Mouse (Mus musculus): ENCODE measurements around the gene Olfr54. TPM values are rescaled to one million over a fixed set of nuclear protein-coding genes. Genes with fewer than 3 reads are reported as not detected.
"Not testable (repeated sequence)": the region's sequence is repeated elsewhere in the genome, so short reads cannot be mapped to it uniquely, and the experiment has no call there.

The Olfr54 gene
- polyA plus RNA-seq, 1 experiment from 2014 or later: not detected

- no peaks in the 10 kb centered on the region for H3K27me3 ChIP-seq
- no peaks in the 10 kb centered on the region for H3K4me1 ChIP-seq (replicated peaks)
- WGBS: 88% methylated on average over 2 of the region's 2 CpGs
- H3K4me3 ChIP-seq: no peak overlapping the region
- H3K9me3 ChIP-seq: no peaks in the 10 kb centered on the region
- no peaks in the 10 kb centered on the region for H3K36me3 ChIP-seq
- no peak overlapping the region for H3K4me2 ChIP-seq
- H3K27ac ChIP-seq: no peak overlapping the region
- no peak overlapping the region for H3K9ac ChIP-seq
- ATAC-seq (ENCODE audit: low FRiP score): no peak
These were observed 21.9 kb downstream of the Olfr54 start for GRCm38 (mm10) chr11:51035951-51036350.

GRCm38 (mm10) chr11:51044776-51045175, 30.7 kb downstream of the Olfr54 start:
- H3K27me3 ChIP-seq; H3K9ac ChIP-seq; H3K9me3 ChIP-seq; H3K4me2 ChIP-seq; H3K4me3 ChIP-seq; H3K4me1 ChIP-seq (replicated peaks); ATAC-seq (ENCODE audit: low FRiP score); H3K27ac ChIP-seq; H3K36me3 ChIP-seq: not testable (repeated sequence)
- 69% methylated on average over 3 of the region's 3 CpGs for WGBS

GRCm38 (mm10) chr11:51047809-51048208, 33.8 kb downstream of the Olfr54 start, which contains the start of gene Olfr1375:
Olfr1375 (plus strand) TSS chr11:51048109.
- not testable (repeated sequence) for ATAC-seq (ENCODE audit: low FRiP score); H3K9me3 ChIP-seq
- WGBS: 73% methylated on average over 3 of the region's 3 CpGs

GRCm38 (mm10) chr11:51051678-51052077, 37.6 kb downstream of the Olfr54 start:
- H3K4me3 ChIP-seq: no peak overlapping the region
- H3K36me3 ChIP-seq: no peaks in the 10 kb centered on the region
- no peaks in the 10 kb centered on the region for H3K27me3 ChIP-seq
- no peak overlapping the region for H3K4me2 ChIP-seq
- no peak overlapping the region for H3K27ac ChIP-seq
- no peak overlapping the region for H3K9ac ChIP-seq
- H3K9me3 ChIP-seq: no peaks in the 10 kb centered on the region
- H3K4me1 ChIP-seq (replicated peaks): no peaks in the 10 kb centered on the region
- 60% methylated on average over 2 of the region's 2 CpGs for WGBS
- no peak for ATAC-seq (ENCODE audit: low FRiP score)

More at GRCm38 (mm10) chr11:51047809-51048208, 33.8 kb downstream of the Olfr54 start, which contains the start of gene Olfr1375:
- H3K4me3 ChIP-seq; H3K36me3 ChIP-seq; H3K4me1 ChIP-seq (replicated peaks); H3K27ac ChIP-seq; H3K27me3 ChIP-seq; H3K9ac ChIP-seq; H3K4me2 ChIP-seq: not testable (repeated sequence)

GRCm38 (mm10) chr11:51053230-51053629, 39.2 kb downstream of the Olfr54 start:
- Histone ChIP-seq H3K4me1 (replicated peaks) (no peaks in the 10 kb centered on the region), H3K4me3 (no peak overlapping the region), H3K4me2 (no peak overlapping the region), H3K27ac (no peak overlapping the region), H3K9ac (no peak overlapping the region), H3K27me3 (no peaks in the 10 kb centered on the region), H3K9me3 (no peaks in the 10 kb centered on the region), H3K36me3 (no peaks in the 10 kb centered on the region)
- 54% methylated on average over 3 of the region's 3 CpGs for WGBS
- ATAC-seq (ENCODE audit: low FRiP score): no peak

- Histone ChIP-seq H3K27me3 (no peaks in the 10 kb centered on the region), H3K4me1 (replicated peaks) (peaks cover 18% of the 10 kb centered on the region), H3K36me3 (peaks cover 31% of the 10 kb centered on the region), H3K4me3 (peak within 1 kb of the TSS; percentile 75), H3K4me2 (peak within 1 kb of the TSS; percentile 77), H3K9ac (peak within 1 kb of the TSS; percentile 82), H3K27ac (0 out of 2 replicates have a peak within 1 kb of the TSS, but pooled peaks have one; percentile 46), H3K9me3 (no peaks in the 10 kb centered on the region)
- under 1% methylated on average over 32 of the region's 32 CpGs for WGBS
- peak; percentile 93 for ATAC-seq (ENCODE audit: low FRiP score)
These were observed 45.1 kb downstream of the Olfr54 start, which contains the start of gene Zfp354a for GRCm38 (mm10) chr11:51059151-51059571. Zfp354a (plus strand) TSS chr11:51059257.

- no peaks in the 10 kb centered on the region for H3K27me3 ChIP-seq
- 17% methylated on average over 14 of the region's 14 CpGs for WGBS
- peak overlapping the region; percentile 75 for H3K4me3 ChIP-seq
- H3K4me2 ChIP-seq: peak overlapping the region; percentile 77
- no peak for ATAC-seq (ENCODE audit: low FRiP score)
- H3K9ac ChIP-seq: peak overlapping the region; percentile 82
- peaks cover 36% of the 10 kb centered on the region for H3K36me3 ChIP-seq
- peaks cover 18% of the 10 kb centered on the region for H3K4me1 ChIP-seq (replicated peaks)
- no peaks in the 10 kb centered on the region for H3K9me3 ChIP-seq
- 0 out of 2 replicates have a peak overlapping the region, but pooled peaks have one; percentile 46 for H3K27ac ChIP-seq
These were observed 45.6 kb downstream of the Olfr54 start for GRCm38 (mm10) chr11:51059640-51060039.

GRCm38 (mm10) chr11:51060981-51061380, 46.9 kb downstream of the Olfr54 start:
- Histone ChIP-seq H3K9ac (no peak overlapping the region), H3K27me3 (no peaks in the 10 kb centered on the region), H3K36me3 (peaks cover 49% of the 10 kb centered on the region), H3K4me3 (no peak overlapping the region), H3K4me1 (replicated peaks) (peaks cover 18% of the 10 kb centered on the region), H3K4me2 (no peak overlapping the region), H3K9me3 (no peaks in the 10 kb centered on the region), H3K27ac (no peak overlapping the region)
- ATAC-seq (ENCODE audit: low FRiP score): no peak
- WGBS: 96% methylated on average over 6 of the region's 6 CpGs

- H3K9me3 ChIP-seq: no peaks in the 10 kb centered on the region
- no peak overlapping the region for H3K27ac ChIP-seq
- H3K9ac ChIP-seq: no peak overlapping the region
- no peak overlapping the region for H3K4me2 ChIP-seq
- H3K27me3 ChIP-seq: no peaks in the 10 kb centered on the region
- H3K36me3 ChIP-seq: peaks cover 72% of the 10 kb centered on the region
- peaks cover 18% of the 10 kb centered on the region for H3K4me1 ChIP-seq (replicated peaks)
- H3K4me3 ChIP-seq: no peak overlapping the region
- no peak for ATAC-seq (ENCODE audit: low FRiP score)
- 94% methylated on average over 7 of the region's 7 CpGs for WGBS
These were observed 49.2 kb downstream of the Olfr54 start for GRCm38 (mm10) chr11:51063276-51063675.

GRCm38 (mm10) chr11:51063841-51064240, 49.8 kb downstream of the Olfr54 start:
- H3K4me2 ChIP-seq: no peak overlapping the region
- peaks cover 78% of the 10 kb centered on the region for H3K36me3 ChIP-seq
- no peak overlapping the region for H3K4me3 ChIP-seq
- H3K27ac ChIP-seq: no peak overlapping the region
- peaks cover 18% of the 10 kb centered on the region for H3K4me1 ChIP-seq (replicated peaks)
- H3K9ac ChIP-seq: no peak overlapping the region
- WGBS: 96% methylated on average over 8 of the region's 8 CpGs
- H3K9me3 ChIP-seq: no peaks in the 10 kb centered on the region
- H3K27me3 ChIP-seq: no peaks in the 10 kb centered on the region
- no peak for ATAC-seq (ENCODE audit: low FRiP score)

Other genes with a start within 250 kb of the Olfr54 start
- 53.1 and 55.6 TPM in 2 replicates for gene Zfp354c, start 186.5 kb upstream of the Olfr54 start, polyA plus RNA-seq (2015; fragmentation: Nextera tagmentation; extraction: Ambion mirVana)
- gene Zfp879, start 172.7 kb upstream of the Olfr54 start, polyA plus RNA-seq (2015; fragmentation: Nextera tagmentation; extraction: Ambion mirVana): 0.86 and 1.5 TPM in 2 replicates
- gene Grm6, start 163.6 kb upstream of the Olfr54 start, polyA plus RNA-seq (2015; fragmentation: Nextera tagmentation; extraction: Ambion mirVana): not detected in 2 replicates
- gene Zfp454, start 126.6 kb upstream of the Olfr54 start, polyA plus RNA-seq (2015; fragmentation: Nextera tagmentation; extraction: Ambion mirVana): 13.2 and 13.3 TPM in 2 replicates
- gene Zfp2, start 98.1 kb upstream of the Olfr54 start, polyA plus RNA-seq (2015; fragmentation: Nextera tagmentation; extraction: Ambion mirVana): 44.6 and 46.2 TPM in 2 replicates
- 3.4 and 4.3 TPM in 2 replicates for gene Zfp354b, start 82.6 kb upstream of the Olfr54 start, polyA plus RNA-seq (2015; fragmentation: Nextera tagmentation; extraction: Ambion mirVana)
- not detected in 2 replicates for gene 4933414I15Rik, start 70.5 kb upstream of the Olfr54 start, polyA plus RNA-seq (2015; fragmentation: Nextera tagmentation; extraction: Ambion mirVana)
- gene Prop1, start 60.5 kb upstream of the Olfr54 start, polyA plus RNA-seq (2015; fragmentation: Nextera tagmentation; extraction: Ambion mirVana): not detected in 2 replicates
- not detected in 2 replicates for gene Olfr1378, start 47.7 kb upstream of the Olfr54 start, polyA plus RNA-seq (2015; fragmentation: Nextera tagmentation; extraction: Ambion mirVana)
- gene Olfr1377, start 32.3 kb upstream of the Olfr54 start, polyA plus RNA-seq (2015; fragmentation: Nextera tagmentation; extraction: Ambion mirVana): not detected in 2 replicates
- gene Olfr51, start 10.6 kb upstream of the Olfr54 start, polyA plus RNA-seq (2015; fragmentation: Nextera tagmentation; extraction: Ambion mirVana): not detected in 2 replicates
- gene Olfr1375, start 33.9 kb downstream of the Olfr54 start, polyA plus RNA-seq (2015; fragmentation: Nextera tagmentation; extraction: Ambion mirVana): not detected in 2 replicates
- gene Zfp354a, start 45.0 kb downstream of the Olfr54 start, polyA plus RNA-seq (2015; fragmentation: Nextera tagmentation; extraction: Ambion mirVana): 11.2 and 13.0 TPM in 2 replicates
- gene Gm12569, start 206.2 kb downstream of the Olfr54 start, polyA plus RNA-seq (2015; fragmentation: Nextera tagmentation; extraction: Ambion mirVana): not detected in 2 replicates
- 147 and 150 TPM in 2 replicates for gene Clk4, start 247.5 kb downstream of the Olfr54 start, polyA plus RNA-seq (2015; fragmentation: Nextera tagmentation; extraction: Ambion mirVana)
- gene BC049762, start 248.8 kb downstream of the Olfr54 start, polyA plus RNA-seq (2015; fragmentation: Nextera tagmentation; extraction: Ambion mirVana): 0.26 and 0.27 TPM in 2 replicates

Measured in hindbrain, embryonic 13.5 days (tissue).